In genomic region chr8:13339646-13339990, GRCm38 (mm10) we compare ENCODE assay signal across 8 mouse cellular contexts. TPM values are rescaled to one million over a fixed set of nuclear protein-coding genes. Genes with fewer than 3 reads are reported as not detected.
DNase-seq lines count a peak whose midpoint lies in the region; ATAC-seq and TF ChIP-seq lines count a peak whose summit lies in the region.

No protein-coding gene starts in this region.

- H3K4me3 ChIP-seq in liver, embryonic 11.5 days (ENCODE audit: low read depth, low read length), result peak overlapping the region; percentile 96
- H3K4me3 ChIP-seq in embryonic facial prominence, embryonic 11.5 days (ENCODE audit: low read depth, low read length), result peak overlapping the region; percentile 95
- peak overlapping the region; percentile 76 for H3K4me3 ChIP-seq in intestine, postnatal 0 days (ENCODE audit: low read depth, low read length)
- peak overlapping the region; percentile 82 for H3K4me3 ChIP-seq in neural tube, embryonic 15.5 days (replicated peaks)

- H3K27me3 ChIP-seq in liver, embryonic 11.5 days (replicated peaks; ENCODE audit: control insufficient read depth, insufficient read depth, low read length), result no peaks in the 10 kb centered on the region
- no peaks in the 10 kb centered on the region for H3K27me3 ChIP-seq in embryonic facial prominence, embryonic 11.5 days (ENCODE audit: control insufficient read depth, insufficient read depth, low read length)
- H3K27me3 ChIP-seq in intestine, postnatal 0 days (replicated peaks; ENCODE audit: control insufficient read depth, insufficient read depth, low read length), result no peaks in the 10 kb centered on the region
- no peaks in the 10 kb centered on the region for H3K27me3 ChIP-seq in neural tube, embryonic 15.5 days (replicated peaks)

- H3K4me2 ChIP-seq in liver, embryonic 11.5 days, result peak overlapping the region; percentile 85
- H3K4me2 ChIP-seq in embryonic facial prominence, embryonic 11.5 days (ENCODE audit: low read depth, low read length), result peak overlapping the region; percentile 81
- peak overlapping the region; percentile 96 for H3K4me2 ChIP-seq in intestine, postnatal 0 days (replicated peaks; ENCODE audit: low read depth)
- peak overlapping the region; percentile 86 for H3K4me2 ChIP-seq in neural tube, embryonic 15.5 days

- H3K9ac ChIP-seq in liver, embryonic 11.5 days (ENCODE audit: low read depth, low read length), result peak overlapping the region; percentile 99
- H3K9ac ChIP-seq in embryonic facial prominence, embryonic 11.5 days (replicated peaks; ENCODE audit: low read length), result peak overlapping the region; percentile 96
- H3K9ac ChIP-seq in intestine, postnatal 0 days (ENCODE audit: low read depth, low read length), result peak overlapping the region; percentile 92
- H3K9ac ChIP-seq in neural tube, embryonic 15.5 days (replicated peaks), result peak overlapping the region; percentile 95

- ATAC-seq in liver, embryonic 11.5 days (replicated peaks; ENCODE audit: low FRiP score), result no peak
- ATAC-seq in embryonic facial prominence, embryonic 11.5 days (replicated peaks; ENCODE audit: insufficient number of reproducible peaks, low FRiP score, low TSS enrichment, low read depth), result no peak
- ATAC-seq in intestine, postnatal 0 days, result no peak
- no peak for ATAC-seq in neural tube, embryonic 15.5 days (ENCODE audit: low FRiP score)

- no peak for DNase-seq in liver, embryonic 11.5 days (ENCODE audit: low spot score)
- no peak for DNase-seq in liver
- peak; percentile 11 for DNase-seq in embryonic facial prominence, embryonic 11.5 days (ENCODE audit: low spot score)
- no peak for DNase-seq in urinary bladder, adult 2 months (ENCODE audit: low spot score)
- DNase-seq in layer of hippocampus, adult 8-10 months (ENCODE audit: low spot score in 2 of 2), result no peak
- DNase-seq in spleen, postnatal 10 days (ENCODE audit: low spot score in 2 of 2), result no peak

- H3K36me3 ChIP-seq in liver, embryonic 11.5 days (ENCODE audit: control insufficient read depth, insufficient read depth, low read length), result peaks cover 31% of the 10 kb centered on the region
- H3K36me3 ChIP-seq in embryonic facial prominence, embryonic 11.5 days (replicated peaks; ENCODE audit: control insufficient read depth, insufficient read depth, low read depth, low read length), result peaks cover 11% of the 10 kb centered on the region
- H3K36me3 ChIP-seq in intestine, postnatal 0 days (ENCODE audit: control insufficient read depth, insufficient read depth), result peaks cover 31% of the 10 kb centered on the region
- peaks cover 36% of the 10 kb centered on the region for H3K36me3 ChIP-seq in neural tube, embryonic 15.5 days

- peaks cover 40% of the 10 kb centered on the region for H3K4me1 ChIP-seq in liver, embryonic 11.5 days (replicated peaks; ENCODE audit: control insufficient read depth, insufficient read depth, low read length)
- H3K4me1 ChIP-seq in embryonic facial prominence, embryonic 11.5 days (ENCODE audit: control insufficient read depth, insufficient read depth, low read length), result peaks cover 2% of the 10 kb centered on the region; the same call in 1 of the 2 replicates
- H3K4me1 ChIP-seq in intestine, postnatal 0 days (replicated peaks; ENCODE audit: control insufficient read depth, insufficient read depth, low read length), result no peaks in the 10 kb centered on the region
- H3K4me1 ChIP-seq in neural tube, embryonic 15.5 days, result peaks cover 23% of the 10 kb centered on the region

- 3% methylated on average over 11 of the region's 11 CpGs for WGBS in liver, embryonic 11.5 days
- 6% methylated on average over 11 of the region's 11 CpGs for WGBS in embryonic facial prominence, embryonic 11.5 days
- 2% methylated on average over 11 of the region's 11 CpGs for WGBS in intestine, postnatal 0 days
- WGBS in neural tube, embryonic 15.5 days, result 5% methylated on average over 11 of the region's 11 CpGs

- H3K9me3 ChIP-seq in liver, embryonic 11.5 days (ENCODE audit: control insufficient read depth, low read length), result no peaks in the 10 kb centered on the region
- H3K9me3 ChIP-seq in embryonic facial prominence, embryonic 11.5 days (replicated peaks; ENCODE audit: control insufficient read depth, low read length), result no peaks in the 10 kb centered on the region
- no peaks in the 10 kb centered on the region for H3K9me3 ChIP-seq in intestine, postnatal 0 days (ENCODE audit: control insufficient read depth)
- H3K9me3 ChIP-seq in neural tube, embryonic 15.5 days (replicated peaks), result no peaks in the 10 kb centered on the region

- H3K27ac ChIP-seq in liver, embryonic 11.5 days (ENCODE audit: low read depth, low read length), result no peak overlapping the region; the same call in 1 of the 2 replicates
- no peak overlapping the region for H3K27ac ChIP-seq in embryonic facial prominence, embryonic 11.5 days (replicated peaks; ENCODE audit: low read depth, low read length)
- no peak overlapping the region for H3K27ac ChIP-seq in intestine, postnatal 0 days (ENCODE audit: low read depth, low read length)
- H3K27ac ChIP-seq in neural tube, embryonic 15.5 days (replicated peaks), result no peak overlapping the region

- no peak for TF ChIP-seq CTCF in intestine, postnatal 0 days (IDR thresholded peaks at IDR 0.05; ENCODE audit: low read depth)

RNA-seq across cellular contexts. Expression of gene Tfdp1, which starts 1.1 kb away (rescaled TPM):
- polyA plus RNA-seq in liver, embryonic 11.5 days (2014; fragmentation: Nextera tagmentation; extraction: Ambion mirVana), result 217 and 230 TPM in 2 replicates
- polyA plus RNA-seq in embryonic facial prominence, embryonic 11.5 days (2014; fragmentation: Nextera tagmentation; extraction: Ambion mirVana), result 207 and 237 TPM in 2 replicates
- polyA plus RNA-seq in intestine, postnatal 0 days (2015; fragmentation: Nextera tagmentation; extraction: Ambion mirVana), result 50.3 and 51.2 TPM in 2 replicates
- polyA plus RNA-seq in neural tube, embryonic 15.5 days (2015; fragmentation: Nextera tagmentation; extraction: Ambion mirVana), result 88.2 and 113 TPM in 2 replicates
- 69.6 and 83.9 TPM in 2 replicates for polyA plus RNA-seq in urinary bladder, adult 2 months (2012; rRNA removed)
- 10 to 100 TPM; 58.4 to 71.6 (median 67.4) TPM for total RNA-seq in layer of hippocampus, adult 8-10 months (2022)

RNA-seq across cellular contexts. Expression of gene Tmco3, which starts 51.6 kb away (rescaled TPM):
- 18.8 and 19.7 TPM in 2 replicates for polyA plus RNA-seq in liver, embryonic 11.5 days (2014; fragmentation: Nextera tagmentation; extraction: Ambion mirVana)
- polyA plus RNA-seq in embryonic facial prominence, embryonic 11.5 days (2014; fragmentation: Nextera tagmentation; extraction: Ambion mirVana), result 31.3 and 36.8 TPM in 2 replicates
- polyA plus RNA-seq in intestine, postnatal 0 days (2015; fragmentation: Nextera tagmentation; extraction: Ambion mirVana), result 18.5 and 22.2 TPM in 2 replicates
- polyA plus RNA-seq in neural tube, embryonic 15.5 days (2015; fragmentation: Nextera tagmentation; extraction: Ambion mirVana), result 50.9 and 54.7 TPM in 2 replicates
- polyA plus RNA-seq in urinary bladder, adult 2 months (2012; rRNA removed), result 22.1 and 23.8 TPM in 2 replicates
- 10 to 100 TPM; 45.3 to 53.0 (median 49.2) TPM for total RNA-seq in layer of hippocampus, adult 8-10 months (2022)

RNA-seq across cellular contexts. Expression of gene Dcun1d2, which starts 51.7 kb away (rescaled TPM):
- polyA plus RNA-seq in liver, embryonic 11.5 days (2014; fragmentation: Nextera tagmentation; extraction: Ambion mirVana), result 20.9 and 22.0 TPM in 2 replicates
- 29.3 and 31.7 TPM in 2 replicates for polyA plus RNA-seq in embryonic facial prominence, embryonic 11.5 days (2014; fragmentation: Nextera tagmentation; extraction: Ambion mirVana)
- 7.3 and 7.9 TPM in 2 replicates for polyA plus RNA-seq in intestine, postnatal 0 days (2015; fragmentation: Nextera tagmentation; extraction: Ambion mirVana)
- 32.9 and 36.5 TPM in 2 replicates for polyA plus RNA-seq in neural tube, embryonic 15.5 days (2015; fragmentation: Nextera tagmentation; extraction: Ambion mirVana)
- polyA plus RNA-seq in urinary bladder, adult 2 months (2012; rRNA removed), result 27.7 and 28.2 TPM in 2 replicates
- total RNA-seq in layer of hippocampus, adult 8-10 months (2022), result 10 to 100 TPM; 35.8 to 39.8 (median 38.4) TPM

RNA-seq across cellular contexts. Expression of gene Atp4b, which starts 57.0 kb away (rescaled TPM):
- not detected in 2 replicates for polyA plus RNA-seq in liver, embryonic 11.5 days (2014; fragmentation: Nextera tagmentation; extraction: Ambion mirVana)
- not detected in 2 replicates for polyA plus RNA-seq in embryonic facial prominence, embryonic 11.5 days (2014; fragmentation: Nextera tagmentation; extraction: Ambion mirVana)
- polyA plus RNA-seq in intestine, postnatal 0 days (2015; fragmentation: Nextera tagmentation; extraction: Ambion mirVana), result not detected in 2 replicates
- polyA plus RNA-seq in neural tube, embryonic 15.5 days (2015; fragmentation: Nextera tagmentation; extraction: Ambion mirVana), result not detected in 2 replicates
- not detected in 2 replicates for polyA plus RNA-seq in urinary bladder, adult 2 months (2012; rRNA removed)
- total RNA-seq in layer of hippocampus, adult 8-10 months (2022), result not detected
